Mouse (Mus musculus) left cerebral cortex, postnatal 14 days (tissue): ENCODE data around the gene Kmt2b. TPM values are rescaled to one million over a fixed set of nuclear protein-coding genes. Genes with fewer than 3 reads are reported as not detected.
A peak's percentile ranks its signal among the peaks of the same experiment; 100 is the strongest.

Source experiments
- DNase-seq, 2 experiments: peaks; one replicate each; pipeline ENCODE4 v3.0.0; 2021 to 2022; ENCODE audit warnings: low spot score in 2 of 2, mixed read lengths in 1 of 2
- intact Hi-C: fragments of 180-260 bp; cut with DNase I; formaldehyde crosslinking; loops from one replicate; pipeline ENCODE4 v1.15.1; 2025
- total RNA-seq, 2 experiments: library from RNA; stranded (reverse); gene quantifications; 2 replicates each; pipeline ENCODE4 v1.2.3; 2021

Kmt2b gene
- total RNA-seq, 2 experiments from 2014 or later: 48.5 to 49.0 TPM

GRCm38 (mm10) chr7:30552102-30553020 is 36.2 kb downstream of the Kmt2b start, which contains the start of the genes Hspb6 and Proser3:
Hspb6 (plus strand) TSS chr7:30552178.
Proser3 (minus strand) TSS chr7:30552299.
- DNase-seq: peak; percentile 97 to 99
- intact Hi-C loops: loop anchor here (5.0 kb wide), 1 partner anchor 60 kb away; the partner anchor contains the start of gene Prodh2

GRCm38 (mm10) chr7:30551445-30552101 is 37.0 kb downstream of the Kmt2b start:
- intact Hi-C loops: loop anchor here (5.0 kb wide), 1 partner anchor 59 kb away; the partner anchor contains the start of gene Prodh2
- no peak for DNase-seq

GRCm38 (mm10) chr7:30550603-30551002 is 37.9 kb downstream of the Kmt2b start:
- no peak for DNase-seq
- intact Hi-C loops: loop anchor here (5.0 kb wide), 1 partner anchor 58 kb away; the partner anchor contains the start of gene Prodh2

- DNase-seq: no peak
- intact Hi-C loops: loop anchor here (5.0 kb wide), 1 partner anchor 58 kb away; the partner anchor contains the start of gene Prodh2
These were observed 38.6 kb downstream of the Kmt2b start for GRCm38 (mm10) chr7:30549880-30550279.

- no peak for DNase-seq
- intact Hi-C loops: no loop called here
These were observed 44.2 kb downstream of the Kmt2b start for GRCm38 (mm10) chr7:30544327-30544726.

- intact Hi-C loops: no loop called here
- no peak for DNase-seq
These were observed 48.0 kb downstream of the Kmt2b start for GRCm38 (mm10) chr7:30540572-30540971.

- intact Hi-C loops: no loop called here
- DNase-seq: peak; percentile 97 to 98
These were observed 53.6 kb downstream of the Kmt2b start, which contains the start of gene Arhgap33 for GRCm38 (mm10) chr7:30534633-30535577. Arhgap33 (minus strand) TSS chr7:30535060.

GRCm38 (mm10) chr7:30533941-30534632 is 54.4 kb downstream of the Kmt2b start:
- peak in 1 of 2 experiments; percentile 50 for DNase-seq
- intact Hi-C loops: no loop called here

GRCm38 (mm10) chr7:30532931-30533330 is 55.6 kb downstream of the Kmt2b start:
- intact Hi-C loops: no loop called here
- DNase-seq: no peak

- DNase-seq: peak; percentile 74 to 90
- intact Hi-C loops: no loop called here
These were observed 57.2 kb downstream of the Kmt2b start for GRCm38 (mm10) chr7:30531291-30531815.

GRCm38 (mm10) chr7:30526981-30527380 is 61.5 kb downstream of the Kmt2b start:
- DNase-seq: no peak
- intact Hi-C loops: no loop called here

- intact Hi-C loops: no loop called here
- no peak for DNase-seq
These were observed 62.1 kb downstream of the Kmt2b start for GRCm38 (mm10) chr7:30526399-30526798.

- no peak for DNase-seq
- intact Hi-C loops: no loop called here
These were observed 62.6 kb downstream of the Kmt2b start for GRCm38 (mm10) chr7:30525954-30526353.

GRCm38 (mm10) chr7:30524487-30524886 is 64.0 kb downstream of the Kmt2b start:
- intact Hi-C loops: no loop called here
- no peak for DNase-seq

- no peak for DNase-seq
- intact Hi-C loops: no loop called here
These were observed 65.7 kb downstream of the Kmt2b start for GRCm38 (mm10) chr7:30522871-30523270.

- intact Hi-C loops: no loop called here
- DNase-seq: no peak
These were observed 67.7 kb downstream of the Kmt2b start for GRCm38 (mm10) chr7:30520856-30521255.

GRCm38 (mm10) chr7:30520396-30520795 is 68.1 kb downstream of the Kmt2b start:
- intact Hi-C loops: no loop called here
- no peak for DNase-seq
